Mouse (Mus musculus): ENCODE results near the gene Crybg2. TPM values are rescaled to one million over a fixed set of nuclear protein-coding genes. Genes with fewer than 3 reads are reported as not detected.

Gene Crybg2
- polyA plus RNA-seq, 1 experiment from 2014 or later, result 17.3 TPM

GRCm38 (mm10) chr4:134087412-134087811, 26.8 kb downstream of the Crybg2 start:
- Histone ChIP-seq H3K4me2 (no peak overlapping the region), H3K4me1 (peaks cover 3% of the 10 kb centered on the region; the same call in 1 of the 2 replicates), H3K27me3 (0 out of 2 replicates have a peak, but pooled peaks cover 3% of the 10 kb centered on the region), H3K9me3 (no peaks in the 10 kb centered on the region), H3K36me3 (no peaks in the 10 kb centered on the region), H3K4me3 (no peak overlapping the region), H3K27ac (no peak overlapping the region), H3K9ac (no peak overlapping the region)
- no peak for ATAC-seq (ENCODE audit: insufficient number of reproducible peaks, low FRiP score, low TSS enrichment, low read depth)
- WGBS, result 34% methylated on average over 7 of the region's 7 CpGs

GRCm38 (mm10) chr4:134089029-134089428, 28.4 kb downstream of the Crybg2 start:
- 77% methylated on average over 9 of the region's 9 CpGs for WGBS
- no peak for ATAC-seq (ENCODE audit: insufficient number of reproducible peaks, low FRiP score, low TSS enrichment, low read depth)
- Histone ChIP-seq H3K4me2 (no peak overlapping the region), H3K27ac (no peak overlapping the region), H3K27me3 (no peaks in the 10 kb centered on the region), H3K9me3 (no peaks in the 10 kb centered on the region), H3K4me3 (no peak overlapping the region), H3K36me3 (no peaks in the 10 kb centered on the region), H3K4me1 (no peaks in the 10 kb centered on the region), H3K9ac (no peak overlapping the region)

GRCm38 (mm10) chr4:134090521-134091224, 30.1 kb downstream of the Crybg2 start:
- WGBS, result 78% methylated on average over 16 of the region's 16 CpGs

GRCm38 (mm10) chr4:134091225-134091529, 30.6 kb downstream of the Crybg2 start:
- Histone ChIP-seq H3K27me3 (no peaks in the 10 kb centered on the region), H3K4me1 (no peaks in the 10 kb centered on the region), H3K9me3 (no peaks in the 10 kb centered on the region), H3K4me3 (no peak overlapping the region), H3K36me3 (no peaks in the 10 kb centered on the region), H3K27ac (no peak overlapping the region), H3K4me2 (no peak overlapping the region), H3K9ac (no peak overlapping the region)
- no peak for ATAC-seq (ENCODE audit: insufficient number of reproducible peaks, low FRiP score, low TSS enrichment, low read depth)
- WGBS, result 82% methylated on average over 6 of the region's 6 CpGs

More at GRCm38 (mm10) chr4:134090521-134091224, 30.1 kb downstream of the Crybg2 start:
- Histone ChIP-seq H3K27ac (no peak overlapping the region), H3K27me3 (no peaks in the 10 kb centered on the region), H3K9ac (no peak overlapping the region), H3K4me1 (no peaks in the 10 kb centered on the region), H3K9me3 (no peaks in the 10 kb centered on the region), H3K4me3 (no peak overlapping the region), H3K36me3 (no peaks in the 10 kb centered on the region), H3K4me2 (no peak overlapping the region)
- ATAC-seq (ENCODE audit: insufficient number of reproducible peaks, low FRiP score, low TSS enrichment, low read depth), result no peak

- H3K27me3 ChIP-seq, result no peaks in the 10 kb centered on the region
- no peak; the same call in 1 of the 2 replicates for ATAC-seq (ENCODE audit: insufficient number of reproducible peaks, low FRiP score, low TSS enrichment, low read depth)
- H3K36me3 ChIP-seq, result no peaks in the 10 kb centered on the region
- H3K4me3 ChIP-seq, result no peak overlapping the region
- no peak overlapping the region for H3K27ac ChIP-seq
- no peaks in the 10 kb centered on the region for H3K9me3 ChIP-seq
- no peaks in the 10 kb centered on the region for H3K4me1 ChIP-seq
- H3K9ac ChIP-seq, result no peak overlapping the region
- 69% methylated on average over 6 of the region's 6 CpGs for WGBS
- H3K4me2 ChIP-seq, result no peak overlapping the region
These were observed 32.0 kb downstream of the Crybg2 start for GRCm38 (mm10) chr4:134092382-134093288.

- no peak for ATAC-seq (ENCODE audit: insufficient number of reproducible peaks, low FRiP score, low TSS enrichment, low read depth)
- 81% methylated on average over 7 of the region's 7 CpGs for WGBS
These were observed 33.5 kb downstream of the Crybg2 start for GRCm38 (mm10) chr4:134094004-134094564.

GRCm38 (mm10) chr4:134094923-134095547, 34.4 kb downstream of the Crybg2 start, which contains the start of gene Cd52:
Cd52 (minus strand) TSS chr4:134095082.
- H3K9ac ChIP-seq, result no peak within 1 kb of the TSS
- WGBS, result 57% methylated on average over 3 of the region's 3 CpGs
- no peak for ATAC-seq (ENCODE audit: insufficient number of reproducible peaks, low FRiP score, low TSS enrichment, low read depth)
- H3K4me1 ChIP-seq, result no peaks in the 10 kb centered on the region
- no peak within 1 kb of the TSS for H3K4me2 ChIP-seq
- H3K9me3 ChIP-seq, result no peaks in the 10 kb centered on the region
- H3K27me3 ChIP-seq, result no peaks in the 10 kb centered on the region
- H3K4me3 ChIP-seq, result no peak within 1 kb of the TSS
- no peaks in the 10 kb centered on the region for H3K36me3 ChIP-seq
- H3K27ac ChIP-seq, result no peak within 1 kb of the TSS

More at GRCm38 (mm10) chr4:134094004-134094564, 33.5 kb downstream of the Crybg2 start:
- Histone ChIP-seq H3K4me3 (no peak overlapping the region), H3K36me3 (no peaks in the 10 kb centered on the region), H3K27ac (no peak overlapping the region), H3K9ac (no peak overlapping the region), H3K4me2 (no peak overlapping the region), H3K9me3 (no peaks in the 10 kb centered on the region), H3K27me3 (no peaks in the 10 kb centered on the region), H3K4me1 (no peaks in the 10 kb centered on the region)

GRCm38 (mm10) chr4:134096120-134096519, 35.5 kb downstream of the Crybg2 start:
- Histone ChIP-seq H3K27me3 (no peaks in the 10 kb centered on the region), H3K4me2 (no peak overlapping the region), H3K36me3 (no peaks in the 10 kb centered on the region), H3K4me1 (no peaks in the 10 kb centered on the region), H3K4me3 (no peak overlapping the region), H3K9ac (no peak overlapping the region), H3K27ac (no peak overlapping the region), H3K9me3 (no peaks in the 10 kb centered on the region)
- ATAC-seq (ENCODE audit: insufficient number of reproducible peaks, low FRiP score, low TSS enrichment, low read depth), result no peak
- 83% methylated on average over 3 of the region's 3 CpGs for WGBS

GRCm38 (mm10) chr4:134097015-134097608, 36.5 kb downstream of the Crybg2 start:
- Histone ChIP-seq H3K27ac (no peak overlapping the region), H3K4me3 (no peak overlapping the region), H3K4me1 (no peaks in the 10 kb centered on the region), H3K36me3 (no peaks in the 10 kb centered on the region), H3K9ac (no peak overlapping the region), H3K27me3 (no peaks in the 10 kb centered on the region), H3K9me3 (no peaks in the 10 kb centered on the region), H3K4me2 (no peak overlapping the region)
- 72% methylated on average over 5 of the region's 5 CpGs for WGBS
- ATAC-seq (ENCODE audit: insufficient number of reproducible peaks, low FRiP score, low TSS enrichment, low read depth), result no peak

GRCm38 (mm10) chr4:134098628-134099027, 38.0 kb downstream of the Crybg2 start:
- Histone ChIP-seq H3K36me3 (no peaks in the 10 kb centered on the region), H3K4me2 (no peak overlapping the region), H3K9me3 (no peaks in the 10 kb centered on the region), H3K27me3 (no peaks in the 10 kb centered on the region), H3K4me1 (0 out of 2 replicates have a peak, but pooled peaks cover 6% of the 10 kb centered on the region), H3K9ac (no peak overlapping the region), H3K4me3 (no peak overlapping the region), H3K27ac (no peak overlapping the region)
- WGBS, result 33% methylated on average over 8 of the region's 8 CpGs
- no peak for ATAC-seq (ENCODE audit: insufficient number of reproducible peaks, low FRiP score, low TSS enrichment, low read depth)

GRCm38 (mm10) chr4:134100245-134100644, 39.6 kb downstream of the Crybg2 start:
- Histone ChIP-seq H3K36me3 (no peaks in the 10 kb centered on the region), H3K4me2 (no peak overlapping the region), H3K4me3 (no peak overlapping the region), H3K27me3 (no peaks in the 10 kb centered on the region), H3K9me3 (no peaks in the 10 kb centered on the region), H3K9ac (no peak overlapping the region), H3K27ac (no peak overlapping the region), H3K4me1 (0 out of 2 replicates have a peak, but pooled peaks cover 6% of the 10 kb centered on the region)
- no peak for ATAC-seq (ENCODE audit: insufficient number of reproducible peaks, low FRiP score, low TSS enrichment, low read depth)
- WGBS, result 80% methylated on average over 4 of the region's 4 CpGs
